Mouse (Mus musculus): ENCODE data around the gene Elfn2.

Gene Elfn2

DNA sequence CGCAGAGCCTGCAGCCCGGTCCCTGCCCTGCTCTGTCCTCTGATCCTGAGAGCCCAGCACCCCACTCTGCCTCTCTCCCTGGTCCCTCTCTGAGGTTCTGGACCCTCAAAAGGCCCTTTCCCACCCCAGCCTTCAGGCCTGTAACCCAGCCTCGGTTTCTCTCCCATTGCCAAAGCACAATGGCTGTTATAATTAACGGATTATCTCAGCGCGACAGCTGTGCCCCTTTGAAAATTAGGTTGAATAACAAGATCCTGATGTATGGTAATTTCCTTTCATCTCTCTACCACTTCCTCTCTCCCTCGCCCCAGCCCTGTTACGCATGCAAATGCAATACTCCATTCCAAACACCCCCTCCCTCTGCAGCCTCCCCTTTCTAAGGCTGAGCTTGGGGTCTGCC lies 35.1 kb downstream of the Elfn2 start:
- DNase-seq (ENCODE audit: inconsistent age in 2 of 2, low spot score in 1 of 2) = no peak

DNA sequence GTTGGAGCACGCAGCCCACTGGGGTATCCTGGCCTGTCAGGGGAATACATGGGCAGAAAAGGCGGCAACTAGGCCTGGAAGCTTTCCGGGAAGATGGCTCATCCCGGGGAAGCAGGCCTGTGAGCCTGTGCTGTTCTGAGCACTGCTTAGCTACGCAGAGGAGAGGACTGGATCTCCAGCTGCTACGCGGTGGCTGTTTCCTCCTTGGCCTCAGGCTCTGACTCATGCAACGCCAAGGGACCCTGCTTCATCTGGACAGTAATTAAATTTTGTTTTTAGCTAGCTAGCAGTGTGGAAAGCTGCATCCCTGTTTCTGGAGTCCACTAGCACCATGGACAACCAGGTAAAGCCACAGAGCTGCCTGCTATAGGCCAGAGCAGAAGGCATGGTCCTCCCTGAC lies 36.8 kb downstream of the Elfn2 start:
- peak in 1 of 2 experiments; percentile 38 for DNase-seq (ENCODE audit: inconsistent age in 2 of 2, low spot score in 1 of 2)

DNA sequence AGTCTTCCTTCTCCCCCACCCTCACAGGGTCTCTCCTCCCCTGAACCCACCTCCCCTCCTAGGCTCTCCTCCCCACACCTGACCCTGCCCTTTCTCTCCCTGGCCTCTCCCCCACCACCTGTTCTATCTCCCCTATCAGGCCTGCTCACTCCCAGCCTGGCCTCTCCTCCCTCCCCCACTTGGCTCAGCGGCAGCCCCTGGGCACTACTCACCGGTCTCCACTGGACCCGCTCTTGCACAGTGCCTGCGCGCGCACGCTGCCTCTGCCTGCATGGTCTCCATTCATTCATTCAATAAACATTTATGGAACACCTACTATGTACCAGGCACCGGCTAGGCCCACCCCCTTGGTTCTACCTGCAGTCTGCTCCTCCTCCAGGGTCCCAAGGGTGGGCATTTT lies 37.3 kb downstream of the Elfn2 start:
- DNase-seq (ENCODE audit: inconsistent age in 2 of 2, low spot score in 1 of 2) = peak in 1 of 2 experiments; percentile 32

DNA sequence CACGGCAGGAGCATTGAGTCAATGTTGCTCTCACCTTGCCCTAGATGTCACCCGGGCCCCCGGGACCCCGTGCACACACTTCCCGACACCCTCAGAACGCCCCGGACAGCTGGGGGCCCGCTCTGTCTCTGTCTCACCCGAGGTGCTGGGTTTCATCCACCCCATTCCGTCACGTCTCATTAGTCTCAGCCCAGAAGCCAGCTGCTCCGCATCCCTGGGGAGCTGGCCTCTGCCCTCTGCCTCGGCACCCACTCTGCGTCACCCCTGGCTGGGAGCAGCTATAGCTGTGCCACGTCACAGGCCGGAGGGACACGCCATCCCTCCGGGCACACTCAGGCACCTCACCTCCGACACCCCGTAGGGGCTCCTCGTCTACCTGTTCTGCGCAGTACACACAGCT lies 38.3 kb downstream of the Elfn2 start:
- no peak for DNase-seq (ENCODE audit: inconsistent age in 2 of 2, low spot score in 1 of 2)

DNA sequence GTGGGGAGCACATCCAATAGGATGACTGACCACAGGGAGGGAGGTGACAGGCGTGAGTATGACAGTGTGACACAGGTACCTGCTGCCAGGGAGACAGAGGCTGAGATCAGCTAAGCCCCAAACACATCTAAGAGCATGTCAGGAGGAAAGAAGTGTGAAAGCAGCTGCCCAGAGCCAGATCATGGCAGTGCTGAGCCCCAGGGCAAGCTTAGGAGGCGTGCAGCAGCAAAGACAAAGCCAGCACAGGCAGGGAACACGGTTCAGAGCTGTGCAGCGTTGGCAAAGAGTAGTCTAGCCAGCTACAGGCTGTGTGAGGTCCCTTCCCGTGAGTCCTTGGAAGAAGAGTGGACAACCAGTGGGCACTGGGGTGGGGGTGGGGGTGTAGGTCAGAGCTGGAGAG lies 40.9 kb downstream of the Elfn2 start:
- DNase-seq (ENCODE audit: inconsistent age in 2 of 2, low spot score in 1 of 2) = peak in 1 of 2 experiments; percentile 39

DNA sequence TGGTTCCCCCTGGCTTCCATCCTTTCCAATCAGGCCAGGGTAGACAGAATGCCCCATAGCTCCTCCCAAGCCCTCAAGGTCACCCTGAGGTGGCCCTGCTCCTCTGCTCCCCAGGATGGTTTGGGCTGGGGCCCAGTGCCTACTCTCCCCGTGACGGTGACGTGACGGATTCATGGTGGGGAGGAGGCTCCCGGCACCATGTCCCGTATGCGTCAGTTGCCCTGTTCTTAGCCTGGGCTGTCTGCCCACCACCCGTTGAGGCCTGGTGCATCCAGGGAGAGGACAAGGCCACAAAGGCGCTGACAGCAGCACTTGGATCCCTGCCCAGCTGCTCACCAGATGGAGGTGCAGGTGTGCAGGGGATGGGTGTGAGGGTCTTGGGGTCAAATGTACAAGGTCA lies 41.6 kb downstream of the Elfn2 start:
- DNase-seq (ENCODE audit: inconsistent age in 2 of 2, low spot score in 1 of 2) = peak; percentile 85 to 87

DNA sequence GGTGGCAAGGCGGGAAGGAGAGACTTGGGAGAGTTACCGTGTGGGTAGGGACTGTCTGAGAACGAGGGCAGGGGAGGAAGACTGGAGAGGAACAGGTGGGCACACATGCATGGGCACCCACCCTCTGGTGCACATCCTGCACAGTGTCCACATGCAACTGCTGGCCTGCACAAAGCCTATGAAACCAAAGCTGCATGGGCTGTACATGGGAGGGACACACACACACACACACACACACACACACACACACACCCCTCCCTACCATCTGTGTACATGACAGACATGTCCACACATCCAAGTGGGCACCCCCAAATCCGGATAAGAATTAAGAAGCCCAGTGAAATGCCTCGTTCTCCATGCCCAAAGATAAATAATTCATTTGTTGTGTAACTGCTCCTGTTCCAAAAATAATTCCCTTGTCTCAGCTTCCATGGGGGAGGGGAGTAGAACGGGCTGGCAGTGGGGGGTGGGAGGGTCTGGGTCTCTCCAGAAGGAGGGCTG lies 43.6 kb downstream of the Elfn2 start:
- DNase-seq (ENCODE audit: inconsistent age in 2 of 2, low spot score in 1 of 2) = no peak

DNA sequence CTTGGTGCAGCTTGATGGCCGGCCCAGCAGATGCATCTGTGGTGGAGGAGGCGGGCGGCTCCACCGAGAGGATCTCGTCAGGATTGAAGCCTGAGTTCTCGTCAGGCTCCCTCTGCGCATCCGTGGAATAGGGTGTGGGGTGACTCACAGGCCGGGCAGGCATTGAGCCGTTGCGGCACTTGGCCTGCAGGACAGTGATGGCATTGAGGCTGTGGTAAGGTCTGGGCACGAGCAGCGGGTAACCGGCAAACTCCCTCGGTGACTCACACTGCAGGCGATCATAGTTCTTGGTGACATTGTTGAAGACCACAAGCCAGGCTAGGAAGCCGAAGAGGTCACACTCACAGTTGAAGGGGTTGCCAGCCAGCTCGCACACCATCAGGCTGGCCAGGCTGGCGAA lies 45.1 kb downstream of the Elfn2 start:
- peak; percentile 85 to 91 for DNase-seq (ENCODE audit: inconsistent age in 2 of 2, low spot score in 1 of 2)

DNA sequence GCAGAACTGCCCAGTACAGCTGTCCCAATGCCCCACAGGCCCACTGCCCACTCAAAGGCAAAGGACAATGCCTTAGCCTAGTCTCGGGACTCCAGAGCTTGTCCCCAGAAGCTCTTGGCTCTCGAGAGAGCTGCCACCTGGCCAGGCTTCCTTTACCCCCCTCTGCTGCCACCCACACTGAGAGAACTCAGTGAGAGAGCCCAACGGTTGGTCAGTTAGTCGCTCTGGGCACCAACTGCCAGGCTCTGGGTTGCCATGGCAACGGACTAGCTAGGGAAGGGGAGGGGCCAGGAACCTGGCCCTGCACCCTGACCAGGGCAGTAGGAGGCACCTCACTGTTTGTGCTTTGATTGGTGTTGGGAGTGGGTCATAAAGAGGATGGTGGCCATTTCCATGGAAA lies 48.2 kb downstream of the Elfn2 start:
- peak; percentile 50 to 69 for DNase-seq (ENCODE audit: inconsistent age in 2 of 2, low spot score in 1 of 2)

DNA sequence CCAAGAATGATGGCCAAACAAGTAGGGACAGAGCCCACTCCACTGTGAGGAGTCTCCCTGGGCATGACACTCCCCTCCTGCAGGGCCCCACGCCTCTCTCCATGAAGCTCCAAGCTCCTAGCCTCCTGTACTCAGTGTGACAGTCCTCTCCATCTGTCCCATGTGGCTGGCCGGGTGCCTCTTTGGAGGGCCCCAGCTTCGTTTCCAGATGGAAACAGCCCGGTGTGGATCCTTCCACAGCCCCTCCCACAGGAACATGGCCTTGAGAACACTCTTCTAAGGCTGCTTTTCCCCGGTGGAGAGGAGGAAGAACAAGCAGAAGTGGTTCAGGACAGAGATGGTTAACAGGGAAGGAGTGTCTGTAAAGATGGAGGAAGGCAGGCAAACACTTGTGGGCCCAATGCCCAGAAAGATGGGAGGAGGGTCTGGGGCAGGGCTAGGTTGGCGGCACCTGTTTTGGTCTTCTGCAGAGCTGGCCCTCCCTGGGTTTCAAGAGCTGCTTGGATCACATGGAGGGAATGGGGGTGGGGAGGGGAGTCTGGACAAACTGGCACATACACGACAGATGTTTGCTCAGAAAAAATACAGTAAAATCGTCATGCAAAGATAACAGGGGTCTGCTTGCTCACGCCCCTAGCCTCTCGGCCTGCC lies 49.2 kb downstream of the Elfn2 start:
- no peak for DNase-seq (ENCODE audit: inconsistent age in 2 of 2, low spot score in 1 of 2)

DNA sequence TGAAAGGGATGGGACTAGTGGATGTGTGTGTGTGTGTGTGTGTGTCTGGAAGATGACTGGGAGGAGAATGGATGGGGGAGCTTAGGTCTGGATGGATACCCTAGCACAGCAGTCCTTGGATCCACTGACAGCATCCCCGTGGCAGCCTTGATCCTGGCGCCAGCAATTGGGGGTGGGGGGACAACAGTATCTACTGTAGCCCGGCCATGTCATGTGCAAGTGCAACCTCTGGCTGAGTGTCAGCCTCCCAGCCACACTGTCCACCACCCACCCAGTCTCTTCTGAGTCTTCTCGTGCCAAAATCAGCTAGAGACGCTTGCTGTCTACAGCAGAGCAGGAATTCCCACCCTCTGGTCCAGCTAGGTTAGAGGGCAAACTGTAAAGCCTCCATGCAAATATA lies 54.3 kb downstream of the Elfn2 start:
- no peak for DNase-seq (ENCODE audit: inconsistent age in 2 of 2, low spot score in 1 of 2)

DNA sequence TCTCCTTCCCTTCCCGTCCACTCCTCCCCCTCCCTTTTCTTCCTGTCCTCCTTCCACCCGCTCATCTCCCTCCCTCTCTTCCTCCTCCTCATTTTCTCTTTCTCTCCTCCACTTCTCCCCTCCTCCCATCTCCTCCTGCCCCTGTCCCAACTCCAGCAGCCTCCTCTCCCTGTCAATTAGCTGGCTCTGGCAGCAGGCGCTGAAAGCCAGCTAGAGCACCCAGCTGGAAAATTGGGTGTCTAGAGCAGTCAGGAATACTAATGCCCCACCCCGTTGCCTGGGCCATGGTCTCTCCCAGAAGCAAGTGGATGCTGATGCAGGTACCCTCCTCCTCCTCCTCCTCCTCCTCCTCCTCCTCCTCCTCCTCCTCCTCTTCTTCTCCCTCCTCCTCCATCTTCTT lies 67.4 kb downstream of the Elfn2 start:
- no peak for DNase-seq (ENCODE audit: inconsistent age in 2 of 2, low spot score in 1 of 2)

DNA sequence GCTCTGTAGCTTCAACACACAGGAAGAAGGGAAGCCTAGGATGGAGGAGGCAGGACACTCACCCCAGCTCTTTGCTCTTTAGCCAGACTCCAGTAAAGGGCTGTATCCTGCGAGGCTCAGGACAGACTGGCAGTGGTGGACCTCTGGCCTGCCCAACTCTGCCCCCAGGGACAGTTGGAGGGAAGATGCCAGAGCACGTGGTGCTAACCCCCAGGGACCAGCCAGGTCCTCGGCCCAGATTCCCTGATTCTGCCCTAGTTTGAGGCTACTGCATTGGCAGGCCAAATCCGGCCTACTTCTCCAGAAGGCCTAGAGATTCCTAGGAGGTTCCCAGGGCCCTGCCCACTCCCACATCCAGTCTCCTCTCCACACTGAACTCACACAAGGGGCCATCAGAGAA lies 70.8 kb downstream of the Elfn2 start:
- DNase-seq (ENCODE audit: inconsistent age in 2 of 2, low spot score in 1 of 2) = peak in 1 of 2 experiments; percentile 59

DNA sequence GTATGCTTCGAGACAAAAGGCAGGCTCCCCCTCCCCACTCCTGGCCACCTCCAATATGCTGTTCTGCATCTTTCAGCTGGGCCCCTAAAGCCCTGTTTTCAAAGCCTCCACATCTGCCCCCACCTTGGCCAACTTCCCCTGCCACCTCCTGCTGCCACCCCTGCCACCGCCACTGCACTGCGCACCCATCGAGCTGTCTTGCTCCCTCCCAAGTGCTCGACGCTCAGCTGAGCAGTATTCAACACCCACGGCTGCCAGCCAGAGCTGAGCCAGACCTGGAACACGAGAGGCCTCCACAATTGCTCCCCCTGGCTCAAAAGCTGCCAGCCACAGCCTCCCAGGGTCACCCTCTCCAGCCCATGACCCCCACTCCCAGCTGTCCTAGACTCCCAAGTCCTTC lies 74.0 kb downstream of the Elfn2 start:
- DNase-seq (ENCODE audit: inconsistent age in 2 of 2, low spot score in 1 of 2) = no peak

DNA sequence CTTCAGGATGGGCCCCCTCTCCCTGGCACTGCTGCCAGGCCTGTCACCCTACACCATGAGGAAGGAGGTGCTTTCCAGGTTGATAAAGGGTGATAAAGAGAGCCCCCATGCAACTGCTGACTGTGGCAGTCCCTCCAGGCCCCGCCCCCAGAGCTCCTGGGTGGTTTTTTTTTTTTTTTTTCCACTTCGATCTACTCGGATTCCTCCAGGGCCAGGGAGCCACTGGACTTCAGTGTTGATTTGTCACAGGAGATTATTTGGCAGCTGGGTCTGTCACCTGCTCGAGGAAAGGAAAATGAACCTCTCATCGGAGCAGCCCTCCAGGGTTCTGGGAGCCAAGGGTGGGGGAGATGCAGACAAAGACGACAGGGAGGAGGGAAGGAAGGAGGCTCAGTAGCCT lies 74.9 kb downstream of the Elfn2 start:
- DNase-seq (ENCODE audit: inconsistent age in 2 of 2, low spot score in 1 of 2) = no peak

DNA sequence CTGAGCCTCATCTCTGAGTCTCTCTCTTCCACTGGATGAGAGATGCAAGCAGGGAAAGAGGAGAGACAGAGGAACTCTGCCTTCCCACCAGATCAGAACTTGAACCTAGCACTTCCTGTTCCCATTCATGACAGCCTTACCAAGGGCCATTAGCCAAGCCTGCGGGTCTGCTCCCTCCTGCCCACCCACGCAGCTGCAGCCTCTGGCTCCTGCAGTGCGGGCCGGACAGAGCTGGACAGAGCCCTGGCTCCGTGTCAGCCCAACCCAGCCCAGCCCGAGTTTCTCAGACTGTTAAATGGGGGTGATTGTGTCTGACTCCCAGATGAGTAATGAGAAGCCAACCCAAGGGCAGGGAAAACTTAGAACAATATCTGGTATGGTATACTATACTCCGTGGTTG lies 83.3 kb downstream of the Elfn2 start:
- peak in 1 of 2 experiments; percentile 34 for DNase-seq (ENCODE audit: inconsistent age in 2 of 2, low spot score in 1 of 2)

DNA sequence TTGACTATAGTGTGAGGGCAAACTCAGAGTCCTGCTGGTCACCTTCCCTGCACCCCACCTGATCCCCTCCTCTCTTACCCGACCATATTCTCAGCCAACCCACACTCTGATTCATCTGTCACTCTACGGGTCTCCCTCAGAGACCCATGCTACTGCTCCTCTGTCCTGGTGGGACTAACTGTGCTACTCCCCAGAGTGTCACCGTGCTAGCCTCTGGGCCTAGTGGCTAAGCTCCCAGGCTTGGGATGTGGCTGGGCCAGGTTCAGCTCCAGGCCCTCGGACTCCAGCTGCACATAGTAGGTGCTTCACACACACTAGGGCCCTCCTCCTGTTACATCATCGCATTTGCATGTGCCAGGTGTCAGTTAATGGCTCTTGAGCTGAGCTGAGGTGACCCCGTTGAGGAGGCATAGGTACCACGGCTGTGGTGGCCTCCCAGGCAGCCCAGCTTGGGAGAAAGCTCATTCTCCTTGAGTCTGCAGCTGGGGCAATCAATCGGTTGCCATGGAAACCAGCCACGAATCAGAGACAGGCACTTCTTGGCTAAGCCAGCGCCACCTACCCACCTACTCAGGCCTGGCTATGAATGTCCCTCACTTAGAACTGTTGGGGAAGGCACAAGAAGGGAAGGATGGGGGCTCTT lies 84.4 kb downstream of the Elfn2 start:
- no peak for DNase-seq (ENCODE audit: inconsistent age in 2 of 2, low spot score in 1 of 2)

DNA sequence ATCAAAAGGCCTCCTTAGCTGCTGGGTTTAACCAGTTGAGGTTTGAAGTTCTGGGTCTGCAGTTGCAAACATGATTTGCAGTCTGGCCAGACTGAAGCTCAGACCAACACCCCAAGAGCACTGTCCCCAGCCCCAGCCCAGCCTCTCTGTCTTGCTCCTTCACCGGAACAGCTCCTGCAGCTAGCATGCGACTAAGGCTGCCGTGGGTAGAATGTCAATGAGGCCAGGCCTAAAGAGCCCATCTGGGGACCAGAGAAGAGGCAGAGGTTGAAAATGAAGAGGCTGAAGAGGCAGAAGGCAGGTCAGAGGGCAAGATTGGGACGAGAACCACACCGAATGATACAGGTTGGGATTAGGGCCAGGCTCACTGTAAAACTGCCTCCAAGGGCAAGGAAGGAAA lies 85.2 kb downstream of the Elfn2 start:
- no peak for DNase-seq (ENCODE audit: inconsistent age in 2 of 2, low spot score in 1 of 2)

DNA sequence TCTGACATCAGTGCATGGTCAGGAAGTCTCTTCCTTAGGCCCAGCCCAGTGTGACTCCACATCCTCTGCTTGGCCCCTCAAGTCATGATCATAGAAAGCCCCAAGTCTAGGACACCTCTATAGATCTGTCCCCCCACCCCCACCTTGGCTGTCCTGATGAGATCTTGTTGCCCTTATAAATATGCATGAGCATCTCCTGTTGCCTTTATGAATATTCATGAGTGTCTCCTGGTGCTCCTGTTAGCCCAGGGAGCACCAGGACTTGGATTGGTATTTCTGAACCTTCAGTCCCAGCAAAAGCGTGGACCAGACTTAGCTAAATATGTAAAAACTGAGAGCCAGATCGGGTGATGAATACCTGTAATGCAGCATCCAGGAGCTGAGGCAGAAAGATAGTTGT lies 86.2 kb downstream of the Elfn2 start:
- no peak for DNase-seq (ENCODE audit: inconsistent age in 2 of 2, low spot score in 1 of 2)

DNA sequence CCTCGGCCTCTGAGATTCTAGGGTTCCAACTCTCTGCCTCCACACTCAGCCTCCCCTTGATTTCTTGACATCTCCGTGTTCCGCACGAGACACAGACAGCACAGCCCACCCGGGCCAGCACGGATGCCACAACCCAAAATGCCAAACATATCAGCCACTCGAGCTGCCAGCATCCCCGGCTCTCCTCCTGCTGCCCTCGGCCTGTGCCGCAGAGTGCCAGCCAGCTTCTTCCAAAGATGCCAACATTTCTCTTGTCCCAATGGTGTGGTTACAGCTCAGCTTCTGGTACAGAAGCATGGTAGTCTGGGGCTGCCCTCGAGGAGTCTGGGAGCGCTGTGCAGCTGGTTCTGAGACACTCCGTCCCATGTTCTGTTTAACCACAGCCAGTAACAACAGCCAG lies 92.3 kb downstream of the Elfn2 start:
- DNase-seq (ENCODE audit: inconsistent age in 2 of 2, low spot score in 1 of 2) = peak in 1 of 2 experiments; percentile 18

DNA sequence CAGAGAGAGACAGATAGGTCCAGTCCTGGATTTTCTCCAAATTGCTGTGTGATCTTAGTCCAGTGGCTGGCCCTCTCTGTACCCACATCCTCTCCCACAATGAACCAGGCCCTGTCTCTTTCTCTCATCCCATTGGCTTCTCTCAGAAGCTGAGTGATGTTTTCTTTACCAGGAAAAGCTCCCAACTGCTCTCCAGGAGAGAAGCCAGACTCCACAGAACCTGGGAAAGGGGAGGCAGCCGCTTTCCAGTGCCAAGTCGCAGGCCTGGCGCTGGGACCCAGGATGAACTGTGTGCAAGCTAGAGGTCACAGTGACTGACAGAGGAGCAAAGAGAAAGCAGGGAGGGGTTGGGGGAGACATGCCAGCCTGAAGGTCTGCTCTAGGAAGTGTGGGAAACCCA lies 93.6 kb downstream of the Elfn2 start:
- no peak for DNase-seq (ENCODE audit: inconsistent age in 2 of 2, low spot score in 1 of 2)

DNA sequence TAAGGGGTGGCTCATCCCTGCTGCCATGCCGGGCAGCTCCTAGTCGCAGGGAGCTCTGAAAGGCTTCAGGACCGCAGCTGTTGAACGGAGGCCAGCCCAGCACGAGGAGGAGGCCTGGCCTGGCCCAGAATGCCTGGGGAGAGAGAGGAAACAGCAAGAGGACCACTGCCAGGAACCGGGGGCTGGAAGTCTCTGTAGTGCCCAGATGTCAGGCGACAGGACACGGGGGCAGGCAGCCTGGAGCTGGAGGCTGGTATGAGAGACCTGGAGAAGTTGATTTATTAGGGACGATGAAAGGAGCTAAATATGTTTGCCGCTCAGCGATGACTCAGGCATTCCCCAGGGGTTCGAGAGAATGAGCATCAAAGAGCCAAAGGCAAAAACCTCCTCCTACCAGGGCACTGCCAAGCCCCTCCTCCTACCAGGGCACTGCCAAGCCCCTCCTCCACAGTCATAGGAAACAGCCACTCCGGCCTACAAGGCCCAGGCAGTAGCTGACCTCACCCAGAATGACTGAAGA lies 94.1 kb downstream of the Elfn2 start:
- DNase-seq (ENCODE audit: inconsistent age in 2 of 2, low spot score in 1 of 2) = peak; percentile 96 to 98

DNA sequence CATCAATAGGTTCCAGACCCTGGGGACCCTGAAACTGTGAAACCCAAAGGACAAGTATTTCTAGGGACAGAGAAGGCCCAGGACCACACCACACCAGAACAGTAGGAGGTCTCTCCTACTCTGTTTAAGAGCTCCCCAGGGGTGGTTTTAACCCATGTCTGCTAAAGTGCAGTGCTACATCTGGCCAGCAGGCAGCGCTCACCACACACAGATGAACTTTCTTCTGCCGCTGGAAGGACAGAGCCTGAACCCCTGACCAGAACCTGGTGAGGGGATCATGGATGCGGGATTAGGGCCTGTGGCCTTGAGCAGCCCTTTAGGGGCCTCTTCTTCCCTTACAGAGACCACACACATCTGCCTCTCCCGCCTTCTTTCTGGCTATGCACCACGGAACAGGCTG lies 95.1 kb downstream of the Elfn2 start:
- DNase-seq (ENCODE audit: inconsistent age in 2 of 2, low spot score in 1 of 2) = peak; percentile 79 to 93

Data from adrenal gland, adult (tissue).